Mouse (Mus musculus) testis, adult 2 months (tissue): ENCODE data around the gene Eef1e1.

Source experiments
- CTCF ChIP-seq: fragments of 200-500 bp; IDR thresholded peaks from 2 replicates; pipeline ENCODE4 v1.5.1; 2012; ENCODE audit warnings: low read depth, mild to moderate bottlenecking, inconsistent platforms, low read length, moderate library complexity; ENCODE audit not compliant: control insufficient read depth, insufficient read depth, insufficient replicate concordance
- POLR2A ChIP-seq: fragments of 200-500 bp; IDR thresholded peaks from 2 replicates; pipeline ENCODE4 v1.6.1; 2012; ENCODE audit warnings: low read depth, mild to moderate bottlenecking, inconsistent platforms, low read length, moderate library complexity; ENCODE audit not compliant: control insufficient read depth

- TF ChIP-seq CTCF (no peak), POLR2A (no peak)
Measured at GRCm38 (mm10) chr13:38664753-38665152, 5.9 kb upstream of the Eef1e1 start.
